Mouse (Mus musculus) bone marrow, adult 2 months (tissue): ENCODE data around the gene Prkaa2.

Experiments
- CTCF ChIP-seq: fragments of 200-500 bp; IDR thresholded peaks from 2 replicates; pipeline ENCODE4 v1.5.1; 2011; ENCODE audit warnings: low read length, control low read depth; ENCODE audit not compliant: control insufficient read depth, insufficient read depth
- POLR2A ChIP-seq: fragments of 200-500 bp; IDR thresholded peaks from 2 replicates; pipeline ENCODE4 v1.6.1; 2011; ENCODE audit warnings: low read depth, mild to moderate bottlenecking, control low read depth, low read length, borderline replicate concordance; ENCODE audit not compliant: control insufficient read depth

GRCm38 (mm10) chr4:104992271-104992670, 117.4 kb downstream of the Prkaa2 start:
- TF ChIP-seq CTCF (no peak), POLR2A (no peak)
